Mouse (Mus musculus): Measurements from ENCODE around the gene Leo1.
"Not testable (repeated sequence)": the region's sequence is repeated elsewhere in the genome, so short reads cannot be mapped to it uniquely, and the experiment has no call there.

Leo1 gene

DNA sequence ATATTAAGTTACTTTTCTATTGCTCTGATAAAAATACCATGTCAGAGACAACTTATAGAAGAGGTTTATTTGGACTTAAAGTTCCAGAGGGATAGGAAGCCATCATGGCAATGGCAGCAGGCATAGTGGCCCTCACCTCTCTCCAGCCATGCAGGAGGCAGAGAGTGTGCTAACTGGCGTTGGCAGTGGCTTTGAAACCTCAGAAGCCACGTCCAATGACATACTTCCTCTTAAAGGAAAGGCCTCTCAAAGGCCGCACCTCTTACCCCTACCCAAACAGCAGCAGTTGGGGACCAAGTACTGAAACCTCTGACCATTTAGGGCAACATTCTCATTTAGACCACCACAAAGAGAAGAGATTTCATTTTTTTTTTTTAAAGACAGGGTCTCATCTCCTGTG, 35.9 kb downstream of the Leo1 start:
- DNase-seq = no peak

GRCm38 (mm10) chr9:75479106-75479725, 37.9 kb downstream of the Leo1 start:
- no peak for DNase-seq

- no peak for DNase-seq
Observed at GRCm38 (mm10) chr9:75480536-75481075, 39.3 kb downstream of the Leo1 start.

DNA sequence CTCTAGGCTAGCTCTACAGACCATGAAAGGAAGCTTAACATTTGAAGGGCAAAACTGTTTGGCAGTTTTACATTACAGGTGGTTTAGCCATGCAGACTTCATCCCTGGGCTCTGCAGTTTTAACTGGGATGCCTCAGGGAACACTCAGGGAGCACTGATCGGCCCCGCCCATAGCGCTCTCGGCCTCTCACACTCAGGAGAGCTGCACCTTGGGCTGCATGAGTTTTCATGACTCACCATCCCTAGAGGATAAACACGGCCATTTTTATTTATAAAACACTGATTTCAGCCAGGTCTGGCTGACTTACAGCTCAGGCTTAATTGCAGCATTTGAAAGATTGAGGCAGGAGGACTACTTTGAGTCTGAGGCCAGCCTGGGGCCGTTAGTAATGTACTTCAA, 43.9 kb downstream of the Leo1 start:
- no peak for DNase-seq

DNA sequence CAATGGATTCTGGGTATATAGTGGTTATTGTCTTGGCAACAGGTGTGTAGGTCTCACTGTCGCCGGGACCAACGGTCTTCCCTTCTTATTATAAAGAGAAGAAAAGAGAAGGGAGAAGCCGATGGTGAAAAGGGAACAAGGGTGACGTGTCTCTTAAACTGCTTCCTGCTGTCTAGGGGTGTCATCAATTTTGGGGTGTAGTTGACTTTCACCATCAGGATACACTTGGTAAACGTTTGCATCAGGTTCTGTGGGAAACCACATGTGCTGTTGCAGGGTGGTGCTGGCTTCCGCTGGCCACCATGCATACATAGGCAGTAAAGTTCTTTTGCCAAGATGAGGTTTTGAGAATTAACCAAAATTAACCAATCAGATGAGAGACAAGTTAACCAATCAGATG, 46.9 kb downstream of the Leo1 start:
- not testable (repeated sequence) for DNase-seq

DNA sequence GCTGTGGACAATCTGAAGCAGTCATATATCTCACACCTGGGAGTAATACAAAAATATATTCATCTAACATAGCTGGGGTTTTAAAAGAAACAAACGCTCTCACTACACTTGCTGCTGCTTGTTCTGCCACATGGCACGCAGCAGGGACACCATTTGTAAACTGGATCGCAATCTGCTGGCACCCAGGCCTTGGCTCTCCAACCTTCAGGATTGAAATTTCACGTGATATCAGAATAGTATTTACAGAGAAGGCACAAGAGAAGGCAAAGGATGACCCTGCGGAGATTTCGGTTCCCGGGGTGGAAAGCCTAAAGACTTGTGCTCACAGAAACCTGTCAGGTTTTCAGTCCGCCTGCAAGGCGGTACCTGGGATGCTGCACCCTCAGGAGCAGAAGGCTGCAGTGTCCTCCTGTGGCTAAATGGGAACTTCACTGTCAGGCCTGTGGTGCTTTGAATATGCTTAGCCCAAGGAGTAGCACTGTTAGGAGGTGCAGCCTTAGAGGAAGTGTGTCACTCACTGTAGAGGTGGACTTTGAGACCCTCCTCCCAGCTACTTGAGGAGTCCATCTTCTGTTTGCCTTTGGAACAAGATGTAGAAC, 53.2 kb downstream of the Leo1 start:
- DNase-seq = no peak

DNA sequence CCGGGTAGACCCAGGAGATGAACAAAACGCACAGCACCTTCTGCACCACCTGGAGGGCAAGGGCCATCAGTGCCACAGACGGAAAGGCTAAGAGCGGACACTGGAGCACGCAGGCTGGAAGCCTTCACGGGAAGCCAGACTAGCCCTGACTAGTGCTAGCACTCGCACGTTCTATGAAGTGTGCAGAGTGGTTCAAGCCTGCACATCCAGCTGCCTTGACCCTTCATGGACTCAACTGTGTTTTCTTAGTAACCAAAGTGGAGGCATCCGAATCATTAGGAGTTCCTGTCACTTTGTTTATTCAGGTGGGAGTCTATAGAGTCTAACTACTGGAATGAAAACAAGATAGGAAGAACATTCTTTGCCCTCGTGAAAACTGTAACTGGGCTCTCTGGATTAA, 54.6 kb downstream of the Leo1 start:
- no peak for DNase-seq

DNA sequence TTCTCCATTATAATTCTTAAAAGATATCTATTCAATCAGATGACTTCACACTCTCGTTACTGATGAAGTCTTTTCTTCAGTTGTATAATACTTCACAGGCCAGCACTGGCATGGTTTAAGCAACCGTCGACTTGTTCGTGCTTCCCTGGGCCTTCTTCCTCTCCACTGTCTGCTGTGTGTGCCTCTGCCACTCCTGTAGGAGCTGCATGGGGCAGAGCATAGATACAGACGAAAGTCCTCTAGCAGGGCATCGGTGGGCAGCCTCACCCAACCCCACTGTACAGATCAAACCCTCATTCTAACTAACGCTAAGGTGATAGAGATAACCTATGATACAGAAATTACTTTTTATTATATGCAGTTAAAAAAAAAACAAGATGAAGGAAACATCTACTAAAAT, 57.2 kb downstream of the Leo1 start:
- DNase-seq = no peak

GRCm38 (mm10) chr9:75504311-75504710, 63.0 kb downstream of the Leo1 start:
- no peak for DNase-seq

DNA sequence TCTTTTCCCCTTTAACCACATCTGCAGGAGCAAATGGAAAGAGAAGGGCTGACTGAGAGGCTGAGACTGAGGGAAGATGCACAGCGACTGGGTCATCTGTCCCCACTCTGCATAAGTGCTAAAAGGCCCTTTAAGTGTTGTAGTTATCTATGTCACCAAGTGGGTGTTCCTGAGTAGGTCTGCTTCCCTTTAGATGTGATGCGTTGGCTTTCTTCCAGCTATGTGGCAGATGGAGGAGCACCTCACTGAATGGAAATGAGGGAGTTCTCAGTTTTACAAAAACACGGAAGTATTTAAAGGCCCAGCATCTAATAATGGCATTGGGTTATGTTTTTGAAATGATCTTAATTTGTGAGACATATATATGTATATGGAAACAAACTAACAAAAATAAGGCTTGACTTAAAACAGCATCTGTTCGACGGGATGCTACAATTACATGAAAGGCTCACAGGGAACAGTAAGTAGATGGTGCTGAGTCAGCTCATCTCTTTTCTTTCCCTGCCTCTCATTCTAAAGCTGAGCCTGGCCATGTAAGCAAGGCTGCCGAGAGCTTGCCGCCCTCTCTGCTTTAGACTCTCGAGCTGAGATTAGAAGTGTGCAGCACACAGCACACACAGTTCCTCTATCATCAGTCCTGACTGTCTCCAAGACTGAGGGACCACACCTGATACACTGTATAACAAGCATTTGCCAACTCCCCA, 70.1 kb downstream of the Leo1 start:
- no peak for DNase-seq

DNA sequence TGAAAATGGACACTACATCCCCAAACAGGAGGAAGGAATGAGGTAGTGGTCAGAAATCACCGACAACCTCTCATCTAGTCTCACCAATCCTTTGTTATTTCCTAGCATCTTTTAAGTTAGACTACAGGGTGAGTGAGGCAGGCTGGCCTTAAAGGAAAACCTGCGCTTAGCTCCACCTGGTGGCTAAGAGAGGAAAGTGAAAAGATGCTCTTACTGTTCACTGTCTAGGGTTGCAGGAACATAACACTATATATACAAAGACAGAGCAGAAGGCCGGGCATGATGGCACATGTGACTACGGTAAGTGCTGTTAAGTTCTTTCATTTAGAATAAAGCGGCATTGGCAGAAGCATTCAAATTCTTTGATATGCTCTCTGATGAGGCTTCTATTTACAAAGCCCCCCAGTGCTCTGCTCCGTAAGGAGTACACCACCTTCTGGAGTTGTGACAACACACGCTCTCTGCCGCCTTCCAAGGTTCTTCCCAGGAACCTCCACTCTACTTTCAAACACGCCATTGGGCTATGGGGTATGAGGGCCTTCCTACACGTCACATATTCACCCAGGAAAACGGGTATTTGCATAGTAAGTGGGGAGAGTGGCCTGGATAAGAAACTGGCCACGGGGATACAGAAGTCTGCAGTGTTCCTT, 74.3 kb downstream of the Leo1 start:
- peak; percentile 45 for DNase-seq
